Mouse (Mus musculus): ENCODE data around the gene Trim60. TPM values are rescaled to one million over a fixed set of nuclear protein-coding genes. Genes with fewer than 3 reads are reported as not detected.

Gene Trim60
- not detected in 2 replicates for polyA plus RNA-seq (2016; fragmentation: Nextera tagmentation; extraction: Ambion mirVana)

- no peak within 1 kb of the TSS for H3K4me3 ChIP-seq
- ATAC-seq (ENCODE audit: insufficient number of reproducible peaks, insufficient read depth, low FRiP score, low TSS enrichment), result no peak
- no peaks in the 10 kb centered on the region for H3K4me1 ChIP-seq
- 84% methylated on average over 8 of the region's 8 CpGs for WGBS
- H3K4me2 ChIP-seq (replicated peaks), result no peak within 1 kb of the TSS
- H3K36me3 ChIP-seq, result no peaks in the 10 kb centered on the region
- no peaks in the 10 kb centered on the region for H3K27me3 ChIP-seq
- H3K9me3 ChIP-seq, result no peaks in the 10 kb centered on the region
- H3K9ac ChIP-seq, result no peak within 1 kb of the TSS
- no peak within 1 kb of the TSS for H3K27ac ChIP-seq
Measured at GRCm38 (mm10) chr8:65018423-65018822, at the start of gene Trim60, which contains the start of gene Trim61. Trim60 (minus strand) TSS chr8:65018584. Trim61 (minus strand) TSS chr8:65018523.

- Histone ChIP-seq H3K4me3 (no peak overlapping the region), H3K4me2 (replicated peaks) (no peak overlapping the region), H3K36me3 (no peaks in the 10 kb centered on the region), H3K4me1 (no peaks in the 10 kb centered on the region), H3K27ac (no peak overlapping the region), H3K9ac (no peak overlapping the region), H3K9me3 (no peaks in the 10 kb centered on the region), H3K27me3 (no peaks in the 10 kb centered on the region)
- 45% methylated on average over 10 of the region's 10 CpGs for WGBS
- ATAC-seq (ENCODE audit: insufficient number of reproducible peaks, insufficient read depth, low FRiP score, low TSS enrichment), result no peak
Measured at GRCm38 (mm10) chr8:65067694-65068472, 49.5 kb upstream of the Trim60 start.

- Histone ChIP-seq H3K4me3 (no peak overlapping the region), H3K36me3 (no peaks in the 10 kb centered on the region), H3K4me2 (replicated peaks) (no peak overlapping the region), H3K4me1 (no peaks in the 10 kb centered on the region), H3K9ac (no peak overlapping the region), H3K9me3 (no peaks in the 10 kb centered on the region), H3K27ac (no peak overlapping the region), H3K27me3 (no peaks in the 10 kb centered on the region)
- 84% methylated on average over 4 of the region's 4 CpGs for WGBS
- ATAC-seq (ENCODE audit: insufficient number of reproducible peaks, insufficient read depth, low FRiP score, low TSS enrichment), result no peak
Measured at GRCm38 (mm10) chr8:65067031-65067430, 48.6 kb upstream of the Trim60 start.

GRCm38 (mm10) chr8:65065622-65066021, 47.2 kb upstream of the Trim60 start:
- Histone ChIP-seq H3K36me3 (no peaks in the 10 kb centered on the region), H3K4me1 (no peaks in the 10 kb centered on the region), H3K4me3 (no peak overlapping the region), H3K9me3 (no peaks in the 10 kb centered on the region; the same call in 1 of the 2 replicates), H3K27me3 (no peaks in the 10 kb centered on the region), H3K27ac (no peak overlapping the region), H3K9ac (no peak overlapping the region), H3K4me2 (replicated peaks) (no peak overlapping the region)
- WGBS, result 88% methylated on average over 3 of the region's 3 CpGs
- no peak for ATAC-seq (ENCODE audit: insufficient number of reproducible peaks, insufficient read depth, low FRiP score, low TSS enrichment)

- Histone ChIP-seq H3K9me3 (no peaks in the 10 kb centered on the region; the same call in 1 of the 2 replicates), H3K27ac (no peak overlapping the region), H3K36me3 (no peaks in the 10 kb centered on the region), H3K9ac (no peak overlapping the region), H3K4me1 (no peaks in the 10 kb centered on the region), H3K4me2 (replicated peaks) (no peak overlapping the region), H3K4me3 (no peak overlapping the region), H3K27me3 (no peaks in the 10 kb centered on the region)
- 52% methylated on average over 2 of the region's 2 CpGs for WGBS
- no peak for ATAC-seq (ENCODE audit: insufficient number of reproducible peaks, insufficient read depth, low FRiP score, low TSS enrichment)
Measured at GRCm38 (mm10) chr8:65064071-65064470, 45.7 kb upstream of the Trim60 start.

GRCm38 (mm10) chr8:65062195-65062594, 43.8 kb upstream of the Trim60 start:
- Histone ChIP-seq H3K4me1 (no peaks in the 10 kb centered on the region), H3K9ac (no peak overlapping the region), H3K27ac (no peak overlapping the region), H3K27me3 (no peaks in the 10 kb centered on the region), H3K4me2 (replicated peaks) (no peak overlapping the region), H3K4me3 (no peak overlapping the region), H3K9me3 (no peaks in the 10 kb centered on the region; the same call in 1 of the 2 replicates), H3K36me3 (no peaks in the 10 kb centered on the region)
- 76% methylated on average over 4 of the region's 4 CpGs for WGBS
- no peak for ATAC-seq (ENCODE audit: insufficient number of reproducible peaks, insufficient read depth, low FRiP score, low TSS enrichment)

GRCm38 (mm10) chr8:65056722-65057121, 38.3 kb upstream of the Trim60 start:
- WGBS, result 92% methylated on average over 4 of the region's 4 CpGs
- Histone ChIP-seq H3K4me2 (replicated peaks) (no peak overlapping the region), H3K4me1 (no peaks in the 10 kb centered on the region; the same call in 1 of the 2 replicates), H3K36me3 (no peaks in the 10 kb centered on the region), H3K9ac (no peak overlapping the region), H3K27me3 (no peaks in the 10 kb centered on the region), H3K9me3 (no peaks in the 10 kb centered on the region; the same call in 1 of the 2 replicates), H3K27ac (no peak overlapping the region), H3K4me3 (no peak overlapping the region)
- 0 out of 2 replicates have a peak, but pooled peaks have one; percentile 35 for ATAC-seq (ENCODE audit: insufficient number of reproducible peaks, insufficient read depth, low FRiP score, low TSS enrichment)

- Histone ChIP-seq H3K4me2 (replicated peaks) (no peak overlapping the region), H3K4me3 (no peak overlapping the region), H3K9me3 (no peaks in the 10 kb centered on the region), H3K27ac (no peak overlapping the region), H3K27me3 (no peaks in the 10 kb centered on the region), H3K4me1 (no peaks in the 10 kb centered on the region; the same call in 1 of the 2 replicates), H3K36me3 (no peaks in the 10 kb centered on the region), H3K9ac (no peak overlapping the region)
- 29% methylated on average over 5 of the region's 5 CpGs for WGBS
- ATAC-seq (ENCODE audit: insufficient number of reproducible peaks, insufficient read depth, low FRiP score, low TSS enrichment), result no peak
Measured at GRCm38 (mm10) chr8:65053968-65054367, 35.6 kb upstream of the Trim60 start.

GRCm38 (mm10) chr8:65053554-65053953, 35.2 kb upstream of the Trim60 start:
- no peak overlapping the region for H3K27ac ChIP-seq
- H3K4me1 ChIP-seq, result no peaks in the 10 kb centered on the region; the same call in 1 of the 2 replicates
- no peaks in the 10 kb centered on the region for H3K36me3 ChIP-seq
- WGBS, result 80% methylated on average over 3 of the region's 3 CpGs
- no peak overlapping the region for H3K4me3 ChIP-seq
- H3K27me3 ChIP-seq, result no peaks in the 10 kb centered on the region
- no peak overlapping the region for H3K4me2 ChIP-seq (replicated peaks)
- ATAC-seq (ENCODE audit: insufficient number of reproducible peaks, insufficient read depth, low FRiP score, low TSS enrichment), result no peak
- H3K9me3 ChIP-seq, result no peaks in the 10 kb centered on the region
- no peak overlapping the region for H3K9ac ChIP-seq

- H3K36me3 ChIP-seq, result no peaks in the 10 kb centered on the region
- no peak overlapping the region for H3K27ac ChIP-seq
- H3K27me3 ChIP-seq, result no peaks in the 10 kb centered on the region
- H3K4me1 ChIP-seq, result no peaks in the 10 kb centered on the region
- H3K4me2 ChIP-seq (replicated peaks), result no peak overlapping the region
- no peak overlapping the region for H3K9ac ChIP-seq
- ATAC-seq (ENCODE audit: insufficient number of reproducible peaks, insufficient read depth, low FRiP score, low TSS enrichment), result no peak
- no peak overlapping the region for H3K4me3 ChIP-seq
- no peaks in the 10 kb centered on the region for H3K9me3 ChIP-seq
- 83% methylated on average over 4 of the region's 4 CpGs for whole genome bisulfite sequencing
Measured at GRCm38 (mm10) chr8:65047801-65048200, 29.4 kb upstream of the Trim60 start.

GRCm38 (mm10) chr8:65047193-65047592, 28.8 kb upstream of the Trim60 start:
- ATAC-seq (ENCODE audit: insufficient number of reproducible peaks, insufficient read depth, low FRiP score, low TSS enrichment), result no peak
- Histone ChIP-seq H3K9me3 (no peaks in the 10 kb centered on the region), H3K9ac (no peak overlapping the region), H3K4me2 (replicated peaks) (no peak overlapping the region), H3K36me3 (no peaks in the 10 kb centered on the region), H3K4me1 (no peaks in the 10 kb centered on the region), H3K27ac (no peak overlapping the region), H3K27me3 (no peaks in the 10 kb centered on the region), H3K4me3 (no peak overlapping the region)
- 96% methylated on average over 4 of the region's 4 CpGs for WGBS

GRCm38 (mm10) chr8:65046565-65046964, 28.2 kb upstream of the Trim60 start:
- Histone ChIP-seq H3K4me1 (no peaks in the 10 kb centered on the region), H3K4me2 (replicated peaks) (no peak overlapping the region), H3K27me3 (no peaks in the 10 kb centered on the region), H3K27ac (no peak overlapping the region), H3K9me3 (no peaks in the 10 kb centered on the region), H3K36me3 (no peaks in the 10 kb centered on the region), H3K9ac (no peak overlapping the region), H3K4me3 (no peak overlapping the region)
- WGBS, result 55% methylated on average over 5 of the region's 5 CpGs
- ATAC-seq (ENCODE audit: insufficient number of reproducible peaks, insufficient read depth, low FRiP score, low TSS enrichment), result 0 out of 2 replicates have a peak, but pooled peaks have one; percentile 28
